Mouse (Mus musculus) telencephalon, adult 2 months (tissue): Measurements from ENCODE around the gene Polk.

Source experiments
- DNase-seq: peaks from one replicate; pipeline ENCODE4 v3.0.0-alpha.2; 2011; ENCODE audit warnings: low read depth, low spot score

Polk gene

DNA sequence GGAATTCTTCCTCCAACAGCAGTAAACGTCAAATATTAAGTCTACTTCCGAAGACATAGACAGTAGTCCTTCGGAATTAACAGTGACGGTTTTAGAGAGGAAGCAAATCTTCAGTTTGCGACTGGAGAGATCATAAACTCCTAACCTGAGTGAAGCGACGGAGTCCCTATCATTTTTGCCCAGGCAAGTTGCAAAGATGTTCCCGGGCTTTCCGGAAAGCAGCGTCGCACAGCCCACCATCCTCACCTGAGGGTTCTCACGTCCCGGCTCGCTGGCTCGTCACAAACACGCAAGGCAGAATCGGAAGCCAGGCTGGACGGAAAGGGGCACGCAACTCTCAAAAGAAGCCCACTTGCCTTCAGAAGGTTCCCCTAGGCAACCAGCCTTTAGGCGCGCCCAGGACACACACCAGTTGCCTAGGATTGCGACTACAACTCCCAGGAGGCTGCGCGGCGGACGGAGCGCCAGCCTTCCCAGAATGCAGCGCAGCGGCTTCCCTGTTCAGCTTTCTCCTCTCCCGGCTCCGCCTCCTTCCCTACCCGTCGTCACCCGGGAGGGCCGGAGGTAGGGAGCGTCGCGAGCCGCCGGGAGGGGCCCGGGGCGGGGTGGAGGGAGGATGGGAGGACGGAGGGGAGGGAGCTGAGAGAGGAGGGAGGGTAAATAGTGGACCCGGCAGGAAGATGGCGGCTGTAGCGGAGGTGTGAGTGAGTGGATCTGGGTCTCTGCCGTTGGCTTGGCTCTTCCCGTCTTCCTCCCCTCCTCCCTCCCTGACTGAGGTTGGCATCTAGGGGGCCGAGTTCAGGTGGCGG lies at the start of gene Polk, which contains the start of gene Col4a3bp:
Gene Polk, minus strand, starts transcription at position 499 of the 809 bp plus-strand sequence.
Gene Col4a3bp, plus strand, starts transcription at position 538 of the 809 bp plus-strand sequence.
- DNase-seq: peak; percentile 95

DNA sequence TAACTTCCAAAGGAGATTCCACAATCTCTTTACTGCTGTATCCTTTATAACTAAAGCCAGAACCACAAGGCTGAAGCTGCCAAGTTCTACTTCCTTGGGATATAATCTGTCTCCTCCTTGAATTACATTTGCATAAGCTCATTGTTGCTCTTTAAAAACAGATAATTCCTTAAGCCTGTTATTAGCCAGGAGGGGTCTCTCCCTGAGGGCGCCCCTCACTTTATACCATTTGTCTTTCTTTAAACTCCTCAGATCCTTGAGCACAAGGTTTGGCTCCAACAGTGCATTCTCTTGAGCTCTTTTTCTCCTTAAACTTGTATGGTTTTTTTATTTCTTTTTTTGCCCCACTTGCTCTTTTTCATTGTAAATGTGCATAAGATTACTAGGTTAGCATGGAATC lies 46.3 kb upstream of the Polk start:
- no peak for DNase-seq

DNA sequence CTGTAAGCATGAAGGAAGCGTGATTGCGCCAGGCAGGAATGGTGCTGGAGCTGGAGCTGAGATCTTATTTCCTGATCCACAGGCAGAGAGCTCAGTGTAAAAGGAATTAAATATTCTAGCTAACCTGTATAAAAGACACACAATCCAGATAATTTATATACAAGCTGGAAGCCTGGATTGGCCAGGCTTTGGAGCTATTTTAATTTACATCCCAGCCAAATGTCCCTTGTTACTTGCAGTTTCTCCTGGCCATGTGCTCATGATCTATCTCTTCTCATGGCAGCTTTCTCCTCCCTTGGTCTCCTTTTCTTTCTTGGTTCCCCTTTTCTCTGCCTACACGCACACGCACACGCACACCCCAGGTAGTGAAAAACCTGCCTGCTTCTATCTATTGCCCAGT lies 44.2 kb upstream of the Polk start:
- no peak for DNase-seq

DNA sequence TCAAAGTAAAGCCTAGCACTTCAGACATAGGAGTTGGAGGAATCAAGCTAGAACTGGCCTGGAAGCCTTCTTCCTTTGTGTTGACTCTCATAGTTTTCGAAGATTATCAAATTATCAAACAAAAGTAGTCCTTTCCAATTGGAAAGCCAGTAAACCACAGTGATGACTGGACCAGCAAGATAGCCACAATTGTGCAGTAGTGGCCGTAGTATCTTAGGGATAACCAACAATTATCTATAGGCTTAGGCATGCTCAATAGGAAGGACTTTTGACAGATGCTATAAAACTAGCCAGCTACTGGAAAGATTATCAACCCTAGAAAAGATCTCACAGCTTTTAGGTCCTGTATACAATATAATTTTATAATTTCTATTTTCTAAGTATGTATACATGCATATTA lies 41.8 kb upstream of the Polk start:
- no peak for DNase-seq

DNA sequence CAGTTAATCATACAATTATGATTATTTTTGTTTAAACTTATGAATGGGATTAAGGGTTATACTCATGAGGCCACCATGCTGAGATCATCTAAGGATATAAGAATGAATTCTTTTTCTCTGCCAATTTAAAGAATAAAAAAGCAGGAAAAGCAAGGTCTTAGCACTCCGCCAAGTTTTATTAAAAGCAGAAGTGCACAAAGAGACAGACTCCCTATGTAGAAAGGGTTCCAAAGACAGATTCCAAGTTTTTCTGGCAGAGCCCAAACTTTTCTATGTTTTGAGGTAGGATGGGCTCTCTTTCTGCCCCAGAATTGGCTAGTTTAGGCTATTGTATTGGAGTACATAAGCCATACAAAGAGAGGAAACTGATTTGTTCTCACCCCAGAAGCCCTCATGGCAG lies 37.6 kb upstream of the Polk start:
- DNase-seq: no peak

DNA sequence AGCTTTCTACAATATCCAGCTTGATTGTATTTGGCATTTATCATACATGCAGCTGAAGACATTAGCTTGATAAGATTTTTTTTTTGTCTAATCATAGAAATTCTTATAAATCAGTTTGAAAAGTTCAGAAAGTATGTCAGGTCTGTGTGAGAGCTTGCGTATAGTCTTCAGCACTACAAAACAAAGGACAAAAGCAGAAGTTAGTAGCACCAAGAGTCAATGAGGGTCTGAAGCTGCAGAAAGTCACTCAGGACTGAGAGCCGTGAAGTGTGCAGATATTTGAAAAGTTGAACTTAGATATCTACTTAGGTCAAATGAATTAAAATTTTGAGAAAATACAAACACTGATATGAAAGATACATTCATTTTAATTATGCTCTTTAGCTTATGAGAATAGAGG lies 36.7 kb upstream of the Polk start:
- no peak for DNase-seq

DNA sequence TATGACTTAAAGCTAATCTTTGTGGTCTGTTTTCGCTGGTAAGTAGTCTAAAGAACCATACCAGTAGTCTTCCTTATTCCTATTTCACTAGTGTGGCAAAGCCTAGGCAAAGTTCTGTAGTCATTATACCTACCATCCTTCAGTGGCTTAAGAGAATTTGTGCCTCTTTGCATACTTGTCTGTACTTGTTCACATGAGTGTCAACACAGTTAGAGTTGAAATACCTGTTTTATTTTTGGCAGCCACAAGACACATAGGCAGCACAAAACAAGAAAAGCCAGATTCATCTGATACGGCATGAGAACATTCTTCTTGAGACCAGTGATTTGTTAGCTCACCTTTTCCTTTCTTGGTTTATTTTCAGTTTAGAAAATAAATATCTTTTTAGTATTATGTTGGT lies 31.8 kb upstream of the Polk start:
- DNase-seq: no peak

DNA sequence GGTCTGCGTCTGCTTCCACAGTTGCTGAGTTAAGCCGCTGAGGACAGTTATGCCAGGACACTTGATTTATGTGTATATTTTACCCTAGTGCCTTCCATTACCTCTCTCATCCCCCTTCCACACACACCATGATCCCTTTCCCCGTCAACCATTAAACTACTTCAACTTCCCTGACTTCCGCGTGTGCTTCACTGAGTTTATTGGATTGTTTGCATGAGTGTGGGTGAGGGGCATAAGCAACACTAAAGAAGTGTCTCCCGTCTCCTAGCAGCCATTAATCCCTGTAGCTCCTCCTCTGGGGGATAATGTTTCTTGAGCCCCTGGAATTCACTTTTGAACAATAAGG lies 28.6 kb upstream of the Polk start:
- no peak for DNase-seq

DNA sequence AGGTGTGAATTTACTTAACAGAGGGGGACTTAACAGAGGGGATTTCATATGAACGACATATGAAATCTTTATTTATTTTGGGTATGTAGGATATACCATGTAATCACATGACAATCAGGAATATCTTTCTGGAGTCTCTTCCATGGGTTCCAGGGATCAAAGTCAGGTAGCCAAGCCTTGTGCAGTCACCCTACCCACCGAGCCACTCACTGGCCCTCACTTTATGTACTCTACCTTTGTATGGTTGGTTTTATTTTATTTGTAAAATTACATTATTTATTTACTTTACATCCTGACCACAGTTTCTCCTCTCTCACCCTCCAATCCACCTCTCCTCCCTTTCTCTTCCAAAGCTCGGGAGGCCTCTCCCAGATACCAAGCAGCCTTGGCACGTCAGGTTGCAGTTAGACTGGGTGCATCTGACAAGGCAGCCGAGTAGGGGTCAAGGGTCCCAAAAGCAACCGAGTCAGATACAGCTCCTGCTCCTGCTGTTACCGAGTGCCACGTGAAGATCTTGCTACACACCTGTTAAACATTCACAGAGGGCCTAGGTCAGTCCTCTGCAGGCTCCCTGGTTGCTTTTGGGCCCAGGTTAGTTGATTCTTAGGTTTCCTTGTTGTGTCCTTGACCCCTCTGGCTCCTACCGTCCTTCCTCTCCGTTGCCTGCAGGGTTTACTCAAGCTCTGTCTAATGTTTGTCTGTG lies 28.1 kb upstream of the Polk start:
- DNase-seq: no peak

DNA sequence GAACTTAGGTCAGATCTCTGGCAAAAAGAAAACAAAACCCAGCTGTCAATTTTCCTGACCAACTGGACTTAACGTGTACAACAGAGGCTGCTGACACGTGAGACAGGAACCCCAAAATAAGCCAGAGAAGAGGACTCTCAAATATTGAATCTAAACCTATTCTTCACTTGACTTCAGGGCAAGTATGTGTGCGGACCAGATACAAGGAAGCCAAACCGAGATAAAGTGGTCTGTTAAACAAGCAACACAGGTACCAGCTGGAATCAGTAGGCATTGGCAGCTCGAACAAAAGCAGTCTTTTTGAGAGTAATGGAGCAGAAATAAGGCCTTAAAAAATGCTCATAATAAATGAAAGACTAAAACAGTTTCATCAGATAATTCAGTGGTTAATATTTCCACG lies 25.6 kb upstream of the Polk start:
- no peak for DNase-seq

DNA sequence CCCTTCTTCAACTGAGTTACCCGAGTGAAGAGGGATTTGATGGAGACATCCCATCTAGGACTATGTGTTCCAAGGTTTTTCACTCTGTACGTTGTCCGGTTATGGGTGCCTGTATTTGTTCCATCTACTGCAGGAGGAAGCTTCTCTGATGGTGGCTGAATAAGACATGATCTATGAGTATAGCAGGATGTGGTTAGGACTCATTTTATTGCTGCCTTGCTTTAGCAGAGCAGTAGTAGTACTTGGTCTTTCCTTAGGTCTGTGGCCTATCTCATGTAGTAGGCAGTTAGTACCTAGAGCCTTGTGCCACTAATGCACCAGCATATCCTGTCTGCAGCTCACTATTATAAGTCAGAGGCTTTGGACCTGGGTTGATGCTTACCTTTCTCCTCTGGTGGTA lies 12.7 kb upstream of the Polk start:
- DNase-seq: no peak

DNA sequence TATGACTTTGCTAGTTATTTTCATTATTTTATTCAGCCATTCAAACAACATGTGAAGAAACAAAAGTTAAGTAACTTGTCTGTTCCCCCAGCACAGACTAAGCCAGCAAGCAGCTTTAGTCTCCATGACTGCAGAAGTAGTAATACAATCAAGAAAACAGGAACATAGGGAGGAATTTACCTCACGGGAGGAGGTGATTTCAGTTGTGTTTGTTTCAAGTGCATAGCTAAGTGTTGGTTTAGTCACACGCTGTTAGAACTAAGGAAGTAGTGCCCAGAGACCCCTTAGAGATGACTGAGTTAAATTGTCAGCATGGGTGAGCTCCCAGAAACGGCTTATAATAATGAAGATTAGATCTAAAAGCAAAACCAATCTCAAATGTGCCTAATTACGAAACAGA lies 5.6 kb upstream of the Polk start:
- DNase-seq: no peak

DNA sequence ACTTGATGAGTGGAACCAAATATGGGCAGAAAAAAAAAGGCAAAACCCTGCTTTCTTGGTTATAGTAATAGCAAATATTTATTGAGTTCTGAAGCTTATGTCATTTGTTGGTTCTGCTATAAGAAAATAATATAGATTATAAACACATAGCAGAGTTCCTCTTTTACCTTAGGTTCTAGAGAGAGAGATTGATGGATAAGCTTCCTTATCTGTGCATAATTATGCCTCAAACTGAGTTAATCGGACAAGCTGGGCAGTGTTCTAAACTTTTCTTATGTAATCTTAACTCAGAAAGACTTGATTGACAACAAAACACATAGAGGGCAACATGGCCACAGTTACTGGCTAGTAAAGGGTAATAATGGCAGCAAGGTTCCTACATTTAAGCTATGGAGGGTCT lies 4.9 kb upstream of the Polk start:
- no peak for DNase-seq

DNA sequence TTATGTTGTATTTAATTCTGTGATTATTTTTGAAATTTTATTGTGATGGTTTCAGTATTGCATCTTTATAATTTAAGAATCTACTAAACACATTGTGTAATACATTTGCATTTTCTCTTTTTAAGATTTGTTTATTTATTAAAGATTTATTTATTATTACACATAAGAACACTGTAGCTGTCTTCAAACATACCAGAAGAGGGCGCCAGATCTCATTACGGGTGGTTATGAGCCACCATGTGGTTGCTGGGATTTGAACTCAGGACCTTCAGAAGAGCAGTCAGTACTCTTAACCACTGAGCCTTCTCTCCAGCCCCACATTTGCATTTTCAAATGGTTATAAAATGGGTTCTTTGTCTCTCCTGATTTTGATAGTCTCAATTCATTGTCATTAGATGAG lies 2.1 kb upstream of the Polk start:
- DNase-seq: no peak

DNA sequence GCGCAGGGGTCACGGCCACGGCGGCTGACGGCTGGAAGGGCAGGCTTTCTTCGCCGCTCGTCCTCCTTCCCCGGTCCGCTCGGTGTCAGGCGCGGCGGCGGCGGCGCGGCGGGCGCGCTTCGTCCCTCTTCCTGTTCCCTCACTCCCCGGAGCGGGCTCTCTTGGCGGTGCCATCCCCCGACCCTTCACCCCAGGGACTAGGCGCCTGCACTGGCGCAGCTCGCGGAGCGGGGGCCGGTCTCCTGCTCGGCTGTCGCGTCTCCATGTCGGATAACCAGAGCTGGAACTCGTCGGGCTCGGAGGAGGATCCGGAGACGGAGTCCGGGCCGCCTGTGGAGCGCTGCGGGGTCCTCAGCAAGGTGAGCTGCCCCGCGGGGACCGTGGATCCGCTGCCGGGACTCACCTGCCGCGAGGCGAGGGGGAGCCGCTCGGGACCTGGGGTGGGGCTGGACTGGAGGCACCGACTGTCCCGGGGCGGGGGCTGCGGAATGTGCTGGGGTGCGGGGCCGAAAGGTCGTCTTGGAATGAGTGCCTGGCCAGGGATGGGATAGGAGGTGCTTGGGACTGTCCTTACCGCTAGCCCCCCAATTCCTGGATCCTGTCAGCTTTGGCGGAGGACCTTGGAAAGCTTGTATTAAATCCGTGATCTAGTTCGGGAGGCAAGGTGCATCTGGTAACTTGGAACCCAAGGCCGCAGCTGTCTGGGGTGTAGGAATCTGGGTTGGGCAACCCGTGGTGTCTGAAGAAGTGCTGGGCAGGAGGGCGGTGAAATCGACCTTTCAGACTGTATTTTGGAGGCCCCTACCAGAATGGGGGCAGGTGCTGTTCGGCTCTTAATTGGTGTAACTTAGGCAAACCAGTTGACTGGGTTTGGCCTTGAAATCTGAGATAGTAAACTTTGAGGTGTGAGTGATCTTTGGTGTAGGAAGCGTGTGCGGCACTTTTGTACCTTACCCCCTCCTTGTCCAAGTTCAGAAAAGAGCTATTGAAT lies 817 bp upstream of the Polk start:
- no peak for DNase-seq

DNA sequence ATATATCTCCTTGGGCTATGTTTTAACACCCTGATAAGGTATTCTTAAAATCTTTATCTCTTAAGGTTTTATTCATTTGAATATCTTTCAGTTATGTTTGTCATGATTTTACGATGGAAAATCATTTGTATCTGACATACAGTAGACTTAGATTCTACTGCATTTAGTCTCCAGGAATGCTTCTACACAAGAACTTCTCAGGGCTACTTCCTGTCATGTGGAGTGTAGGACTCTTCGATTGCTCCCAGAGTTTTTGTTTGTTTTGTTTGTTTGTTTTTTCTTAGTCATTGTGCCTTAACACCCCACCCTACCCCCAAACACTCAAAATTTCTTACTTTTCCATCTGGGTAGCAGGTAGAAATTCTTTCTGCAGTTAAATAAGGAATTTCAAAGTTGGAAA lies 998 bp downstream of the Polk start:
- no peak for DNase-seq

DNA sequence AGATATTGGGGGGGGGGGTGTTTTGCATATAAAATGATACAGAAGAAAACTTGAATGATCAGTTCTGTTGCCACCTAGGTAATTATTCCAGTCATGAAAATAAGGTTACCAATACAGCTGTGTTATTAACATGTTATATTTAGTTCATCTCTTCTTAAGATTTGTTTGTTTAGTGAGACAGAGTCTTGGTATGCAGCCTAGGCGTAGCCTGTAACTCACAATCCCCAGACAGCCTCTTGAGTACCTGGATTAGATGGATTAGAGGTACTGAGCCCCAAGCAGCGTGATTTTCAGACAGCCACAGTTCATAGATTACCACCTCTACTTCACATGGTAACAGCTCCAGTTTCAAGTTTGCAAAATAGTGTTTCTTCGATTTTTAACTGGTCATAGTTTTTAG lies 4.3 kb downstream of the Polk start:
- DNase-seq: no peak

DNA sequence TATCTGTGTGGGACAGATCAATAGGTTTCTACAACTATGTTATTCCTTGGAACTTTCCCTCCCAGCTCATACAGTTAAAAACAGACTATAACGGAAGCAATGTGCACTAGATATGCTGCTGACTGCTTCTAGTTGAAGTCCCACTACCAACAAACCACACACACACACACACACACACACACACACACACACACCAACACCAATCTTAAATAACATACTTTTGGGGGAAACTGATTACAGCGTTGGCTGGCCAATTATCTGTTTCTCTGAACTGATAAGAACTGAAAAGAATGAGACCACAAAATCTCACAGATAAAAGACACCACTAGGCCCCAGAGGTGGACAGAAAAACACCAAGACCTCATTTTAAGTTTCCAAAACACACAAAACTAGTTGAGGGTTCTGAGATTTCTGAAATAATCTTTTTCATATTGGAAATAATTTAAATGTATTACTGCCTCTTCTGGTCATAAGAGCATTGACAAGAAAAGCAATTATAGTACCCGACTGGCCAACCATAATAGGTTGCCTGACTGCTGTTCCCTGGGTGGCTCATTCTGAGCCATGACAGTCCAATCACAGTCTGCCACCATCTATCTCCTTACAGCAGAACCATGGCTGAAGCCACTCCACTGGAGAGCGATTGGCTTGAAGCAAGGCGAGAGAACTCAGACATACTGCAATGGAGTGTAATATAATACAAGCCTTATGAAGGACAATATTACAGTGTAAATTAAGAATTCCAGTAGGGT lies 5.4 kb downstream of the Polk start:
- no peak for DNase-seq

DNA sequence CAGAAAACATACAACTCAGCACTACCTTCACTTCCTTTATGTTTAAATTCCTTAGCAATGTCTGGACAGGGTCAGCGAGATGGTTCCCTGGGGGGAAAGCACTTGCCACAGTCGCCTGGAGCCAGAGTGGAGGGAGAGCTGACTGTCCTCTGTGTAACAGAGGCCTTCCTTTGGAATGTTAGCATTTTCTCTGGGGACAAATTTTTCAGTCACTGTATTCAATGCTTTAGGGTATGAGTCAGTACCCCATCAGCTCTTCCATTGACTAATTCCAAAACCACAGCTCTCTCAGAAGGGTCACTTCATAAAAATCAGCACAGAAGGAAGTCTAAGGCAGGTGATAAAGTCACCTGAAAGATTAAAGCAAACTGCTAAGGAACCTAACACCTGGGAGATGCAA lies 8.6 kb downstream of the Polk start:
- no peak for DNase-seq

DNA sequence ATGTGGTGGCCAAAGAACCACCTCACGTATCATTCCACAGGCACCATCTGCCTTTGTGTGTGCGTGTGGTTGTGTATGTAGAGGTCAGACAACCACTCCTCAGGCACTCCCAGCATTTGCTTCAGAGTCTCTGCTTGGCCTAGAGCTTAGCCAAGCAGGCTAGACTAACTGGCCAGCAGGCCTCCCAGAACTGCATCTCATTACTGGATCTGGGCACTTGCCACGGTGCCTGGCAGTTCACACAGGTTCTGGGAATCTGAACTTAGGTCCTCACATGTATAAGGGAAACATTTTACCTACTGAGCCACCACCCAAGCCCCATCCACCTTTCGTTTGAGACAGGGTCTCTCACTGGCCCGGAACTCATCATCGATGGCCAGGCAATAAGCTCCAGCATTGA lies 10.2 kb downstream of the Polk start:
- DNase-seq: no peak

DNA sequence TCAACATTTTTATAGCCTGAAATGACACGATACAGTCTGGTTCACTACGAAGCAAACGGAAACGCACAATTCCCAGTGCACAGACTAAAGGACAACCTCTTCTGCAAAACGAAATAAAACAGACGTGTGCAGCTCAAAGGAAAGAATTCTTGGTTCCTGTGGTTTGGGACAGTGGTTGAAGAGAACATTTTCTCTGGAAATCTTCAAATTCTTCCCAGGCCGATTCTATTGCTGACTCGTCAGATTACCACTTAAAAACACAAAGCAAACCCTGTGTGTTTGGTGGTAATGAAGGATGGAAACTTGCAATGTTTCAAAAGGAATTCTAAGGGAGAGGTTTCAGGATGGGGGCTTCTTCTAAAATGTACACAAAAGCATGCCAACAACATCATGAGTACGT lies 12.3 kb downstream of the Polk start:
- DNase-seq: no peak

DNA sequence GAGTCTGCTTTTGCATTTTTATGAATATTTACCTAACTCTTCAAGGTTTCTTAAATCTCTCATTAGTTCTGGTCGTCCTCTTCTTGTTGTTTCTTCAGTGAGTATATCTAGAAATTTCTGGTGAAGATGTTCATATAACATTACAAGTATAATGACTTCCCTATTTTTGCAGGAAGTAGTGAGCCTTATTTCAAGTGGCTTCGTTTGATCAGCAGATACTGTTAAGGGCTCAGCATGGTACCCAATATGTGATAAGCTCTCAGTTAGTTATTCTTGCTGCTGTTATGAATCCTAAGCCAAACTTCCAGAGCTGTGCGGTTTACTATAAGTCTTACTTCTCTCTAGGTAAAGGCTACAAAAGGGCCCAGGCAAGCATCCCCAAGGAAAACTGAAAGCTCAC lies 12.8 kb downstream of the Polk start:
- no peak for DNase-seq
